Mouse (Mus musculus): ENCODE measurements around the gene Ptbp2. TPM values are rescaled to one million over a fixed set of nuclear protein-coding genes. Genes with fewer than 3 reads are reported as not detected.

The Ptbp2 gene
- polyA plus RNA-seq, 1 experiment from 2014 or later = 41.7 TPM

DNA sequence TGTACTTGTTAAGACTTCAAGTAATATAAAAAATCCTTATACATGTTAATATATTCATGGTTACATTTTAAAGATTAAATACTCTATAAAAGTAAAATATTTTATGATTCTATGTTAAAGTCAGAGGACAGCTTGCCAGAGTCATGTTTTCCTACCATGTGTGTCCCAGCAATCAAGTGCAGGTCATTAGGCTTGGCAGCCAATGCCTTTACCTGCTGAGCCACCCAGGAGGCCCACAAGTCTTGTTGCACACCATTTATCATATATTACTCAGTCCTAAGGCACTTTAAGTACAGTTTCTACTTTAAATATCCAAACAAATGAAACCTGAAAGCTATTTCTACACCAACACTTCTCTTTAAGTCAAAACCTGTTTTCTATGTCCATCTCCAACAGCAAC lies 30.5 kb downstream of the Ptbp2 start:
- H3K4me3 ChIP-seq (replicated peaks; ENCODE audit: low read depth, low read length) = no peak overlapping the region
- no peak for DNase-seq (ENCODE audit: low spot score)
- H3K9ac ChIP-seq (ENCODE audit: low read depth, low read length) = no peak overlapping the region
- H3K27ac ChIP-seq = no peak overlapping the region
- H3K4me1 ChIP-seq (replicated peaks; ENCODE audit: insufficient read depth, low read length) = no peaks in the 10 kb centered on the region
- H3K4me2 ChIP-seq (ENCODE audit: low read length) = no peak overlapping the region
- H3K9me3 ChIP-seq (replicated peaks; ENCODE audit: low read length) = no peaks in the 10 kb centered on the region
- TF ChIP-seq CTCF (IDR thresholded peaks at IDR 0.05; ENCODE audit: low read depth) = no peak
- no peak for ATAC-seq (replicated peaks; ENCODE audit: low FRiP score, low read depth)
- H3K36me3 ChIP-seq (ENCODE audit: insufficient read depth, low read length) = no peaks in the 10 kb centered on the region
- no peaks in the 10 kb centered on the region for H3K27me3 ChIP-seq (ENCODE audit: insufficient read depth, low read length)

- Histone ChIP-seq H3K4me3 (replicated peaks; ENCODE audit: low read depth, low read length) (no peak overlapping the region), H3K4me2 (ENCODE audit: low read length) (no peak overlapping the region), H3K4me1 (replicated peaks; ENCODE audit: insufficient read depth, low read length) (no peaks in the 10 kb centered on the region), H3K36me3 (ENCODE audit: insufficient read depth, low read length) (no peaks in the 10 kb centered on the region), H3K9me3 (replicated peaks; ENCODE audit: low read length) (no peaks in the 10 kb centered on the region), H3K9ac (ENCODE audit: low read depth, low read length) (no peak overlapping the region), H3K27ac (no peak overlapping the region), H3K27me3 (ENCODE audit: insufficient read depth, low read length) (no peaks in the 10 kb centered on the region)
- WGBS = 84% methylated on average over 3 of the region's 3 CpGs
- DNase-seq (ENCODE audit: low spot score) = no peak
- TF ChIP-seq CTCF (IDR thresholded peaks at IDR 0.05; ENCODE audit: low read depth) = no peak
- no peak for ATAC-seq (replicated peaks; ENCODE audit: low FRiP score, low read depth)
Observed at GRCm38 (mm10) chr3:119749551-119750249, 34.6 kb downstream of the Ptbp2 start.

DNA sequence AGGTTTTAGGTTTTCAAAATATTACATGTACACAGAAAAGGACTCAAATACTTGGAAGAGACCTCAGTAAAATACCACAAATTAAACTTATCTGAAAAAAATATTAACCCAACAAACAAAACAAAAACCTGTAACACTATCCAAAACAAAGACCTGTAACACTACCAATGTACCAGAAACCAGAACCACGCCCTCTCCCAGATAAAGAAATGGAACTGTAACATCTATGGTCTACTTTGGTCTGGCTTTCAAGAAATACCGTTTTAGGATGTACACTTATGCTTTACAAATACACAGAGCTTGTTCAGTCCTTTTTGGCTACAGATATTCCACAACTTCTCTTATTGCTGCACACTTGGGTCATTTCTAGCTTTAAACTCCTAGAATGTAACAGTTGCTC lies 35.1 kb downstream of the Ptbp2 start:
- Histone ChIP-seq H3K4me3 (replicated peaks; ENCODE audit: low read depth, low read length) (no peak overlapping the region), H3K4me2 (ENCODE audit: low read length) (no peak overlapping the region), H3K4me1 (replicated peaks; ENCODE audit: insufficient read depth, low read length) (no peaks in the 10 kb centered on the region), H3K27ac (no peak overlapping the region), H3K27me3 (ENCODE audit: insufficient read depth, low read length) (no peaks in the 10 kb centered on the region), H3K9me3 (replicated peaks; ENCODE audit: low read length) (no peaks in the 10 kb centered on the region), H3K9ac (ENCODE audit: low read depth, low read length) (no peak overlapping the region), H3K36me3 (ENCODE audit: insufficient read depth, low read length) (peaks cover 3% of the 10 kb centered on the region; the same call in 1 of the 2 replicates)
- ATAC-seq (replicated peaks; ENCODE audit: low FRiP score, low read depth) = no peak
- DNase-seq (ENCODE audit: low spot score) = no peak
- 89% methylated on average over 2 of the region's 2 CpGs for WGBS
- no peak for TF ChIP-seq CTCF (IDR thresholded peaks at IDR 0.05; ENCODE audit: low read depth)

DNA sequence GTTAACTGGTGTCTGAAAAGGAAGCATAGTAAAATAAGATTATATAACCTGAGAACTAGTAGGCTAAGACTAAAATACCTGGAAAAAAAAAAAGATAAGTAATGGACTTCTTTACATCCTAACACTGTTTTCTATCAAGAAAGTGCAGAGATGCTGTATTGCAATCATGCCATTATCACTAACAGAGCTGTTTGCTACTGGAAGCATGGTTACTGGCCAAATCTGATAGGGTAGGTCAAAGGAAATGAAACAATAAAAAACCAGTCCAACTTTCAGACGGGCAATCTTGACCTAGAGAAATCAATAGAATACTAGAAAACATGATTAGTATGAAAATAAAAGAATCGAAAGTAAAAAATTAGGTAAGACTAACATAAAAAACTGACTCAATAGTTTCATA lies 37.6 kb downstream of the Ptbp2 start:
- Histone ChIP-seq H3K4me1 (replicated peaks; ENCODE audit: insufficient read depth, low read length) (no peaks in the 10 kb centered on the region), H3K27ac (no peak overlapping the region), H3K4me2 (ENCODE audit: low read length) (no peak overlapping the region), H3K36me3 (ENCODE audit: insufficient read depth, low read length) (peaks cover 8% of the 10 kb centered on the region; the same call in 1 of the 2 replicates), H3K9ac (ENCODE audit: low read depth, low read length) (no peak overlapping the region), H3K27me3 (ENCODE audit: insufficient read depth, low read length) (no peaks in the 10 kb centered on the region), H3K4me3 (replicated peaks; ENCODE audit: low read depth, low read length) (no peak overlapping the region), H3K9me3 (replicated peaks; ENCODE audit: low read length) (no peaks in the 10 kb centered on the region)
- DNase-seq (ENCODE audit: low spot score) (no peak), ATAC-seq (replicated peaks; ENCODE audit: low FRiP score, low read depth) (no peak)
- 89% methylated on average over 2 of the region's 2 CpGs for WGBS
- no peak for TF ChIP-seq CTCF (IDR thresholded peaks at IDR 0.05; ENCODE audit: low read depth)

GRCm38 (mm10) chr3:119745801-119746200 lies 38.5 kb downstream of the Ptbp2 start:
- no peak overlapping the region for H3K9ac ChIP-seq (ENCODE audit: low read depth, low read length)
- no peak for ATAC-seq (replicated peaks; ENCODE audit: low FRiP score, low read depth)
- no peak overlapping the region for H3K27ac ChIP-seq
- DNase-seq (ENCODE audit: low spot score) = no peak
- WGBS = 50% methylated on average over 1 of the region's 1 CpGs
- TF ChIP-seq CTCF (IDR thresholded peaks at IDR 0.05; ENCODE audit: low read depth) = no peak
- H3K27me3 ChIP-seq (ENCODE audit: insufficient read depth, low read length) = no peaks in the 10 kb centered on the region
- H3K4me3 ChIP-seq (replicated peaks; ENCODE audit: low read depth, low read length) = no peak overlapping the region
- peaks cover 8% of the 10 kb centered on the region; the same call in 1 of the 2 replicates for H3K36me3 ChIP-seq (ENCODE audit: insufficient read depth, low read length)
- no peaks in the 10 kb centered on the region for H3K4me1 ChIP-seq (replicated peaks; ENCODE audit: insufficient read depth, low read length)
- no peaks in the 10 kb centered on the region for H3K9me3 ChIP-seq (replicated peaks; ENCODE audit: low read length)
- H3K4me2 ChIP-seq (ENCODE audit: low read length) = no peak overlapping the region

GRCm38 (mm10) chr3:119729863-119730262 lies 54.4 kb downstream of the Ptbp2 start:
- Histone ChIP-seq H3K9me3 (replicated peaks; ENCODE audit: low read length) (no peaks in the 10 kb centered on the region), H3K27me3 (ENCODE audit: insufficient read depth, low read length) (no peaks in the 10 kb centered on the region), H3K4me2 (ENCODE audit: low read length) (no peak overlapping the region), H3K27ac (no peak overlapping the region), H3K9ac (ENCODE audit: low read depth, low read length) (no peak overlapping the region), H3K4me3 (replicated peaks; ENCODE audit: low read depth, low read length) (no peak overlapping the region), H3K36me3 (ENCODE audit: insufficient read depth, low read length) (0 out of 2 replicates have a peak, but pooled peaks cover 9% of the 10 kb centered on the region), H3K4me1 (replicated peaks; ENCODE audit: insufficient read depth, low read length) (no peaks in the 10 kb centered on the region)
- DNase-seq (ENCODE audit: low spot score) (no peak), ATAC-seq (replicated peaks; ENCODE audit: low FRiP score, low read depth) (no peak)
- WGBS = 75% methylated on average over 2 of the region's 2 CpGs
- no peak for TF ChIP-seq CTCF (IDR thresholded peaks at IDR 0.05; ENCODE audit: low read depth)

DNA sequence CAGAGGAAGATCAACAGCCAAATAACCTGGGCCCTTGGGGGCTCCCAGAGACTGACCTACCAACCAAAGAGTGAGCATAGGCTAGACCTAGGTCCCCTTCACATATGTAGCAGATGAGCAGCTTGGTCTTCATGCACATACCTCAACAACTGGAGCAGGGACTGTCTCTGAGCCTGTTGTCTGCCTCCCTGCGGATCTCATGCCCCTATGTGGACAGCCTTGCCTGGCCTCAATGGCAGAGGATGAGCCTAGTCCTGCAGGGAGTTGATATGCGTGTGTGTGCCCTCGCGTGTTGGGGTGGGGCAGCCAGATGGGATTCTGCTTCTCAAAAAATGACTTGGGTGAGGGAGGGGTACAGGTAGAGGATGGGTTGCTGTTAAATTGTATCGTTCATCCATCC lies 72.2 kb downstream of the Ptbp2 start:
- Histone ChIP-seq H3K9me3 (replicated peaks; ENCODE audit: low read length) (no peaks in the 10 kb centered on the region), H3K27ac (no peak overlapping the region), H3K27me3 (ENCODE audit: insufficient read depth, low read length) (no peaks in the 10 kb centered on the region), H3K4me2 (ENCODE audit: low read length) (no peak overlapping the region), H3K36me3 (ENCODE audit: insufficient read depth, low read length) (no peaks in the 10 kb centered on the region), H3K9ac (ENCODE audit: low read depth, low read length) (no peak overlapping the region), H3K4me3 (replicated peaks; ENCODE audit: low read depth, low read length) (no peak overlapping the region), H3K4me1 (replicated peaks; ENCODE audit: insufficient read depth, low read length) (no peaks in the 10 kb centered on the region)
- no peak for DNase-seq (ENCODE audit: low spot score)
- ATAC-seq (replicated peaks; ENCODE audit: low FRiP score, low read depth) = no peak
- 95% methylated on average over 5 of the region's 5 CpGs for WGBS
- TF ChIP-seq CTCF (IDR thresholded peaks at IDR 0.05; ENCODE audit: low read depth) = no peak
